Mouse (Mus musculus) CH12.LX (cell line): ENCODE results near the gene Bsg.

Source experiments
- CTCF ChIP-seq, 2 experiments: IDR thresholded peaks in 1 of 2; conservative IDR thresholded peaks in 1 of 2; 2 replicates each; pipeline ENCODE4 v1.5.1; 2011 to 2012; ENCODE audit warnings: low read depth in 2 of 2, low read length in 2 of 2, improper control_type of control experiment in 1 of 2, inconsistent platforms in 1 of 2, mild to moderate bottlenecking in 1 of 2, moderate library complexity in 1 of 2
- POLR2A ChIP-seq: IDR thresholded peaks from 2 replicates; pipeline ENCODE4 v1.6.1; 2011; ENCODE audit warnings: low read depth, mild to moderate bottlenecking, improper control_type of control experiment, low read length
- USF2 ChIP-seq: conservative IDR thresholded peaks from 2 replicates; pipeline ENCODE4 v1.6.1; 2011; ENCODE audit warnings: low read depth, low read length, improper control_type of control experiment

GRCm38 (mm10) chr10:79691986-79692548 lies 12.2 kb upstream of the Bsg start:
- TF ChIP-seq POLR2A: no peak
- no peak for TF ChIP-seq USF2
- peak in 1 of 2 experiments; percentile 20; a peak in 2 of 4 replicates for TF ChIP-seq CTCF (conservative IDR thresholded peaks at IDR 0.05 in 1 of 2, IDR thresholded peaks at IDR 0.05 in 1 of 2; ENCODE audit: low read depth in 2 of 2, low read length in 2 of 2)
